Mouse (Mus musculus): ENCODE data around the gene Sytl1. TPM values are rescaled to one million over a fixed set of nuclear protein-coding genes. Genes with fewer than 3 reads are reported as not detected.

Sytl1 gene
- total RNA-seq (2014; fragmentation: Nextera tagmentation) (1.2 and 2.5 TPM in 2 replicates), total RNA-seq (2017) (0.05 and 0.35 TPM in 2 replicates), polyA plus RNA-seq (2012) (1.4 and 1.7 TPM in 2 replicates)

DNA sequence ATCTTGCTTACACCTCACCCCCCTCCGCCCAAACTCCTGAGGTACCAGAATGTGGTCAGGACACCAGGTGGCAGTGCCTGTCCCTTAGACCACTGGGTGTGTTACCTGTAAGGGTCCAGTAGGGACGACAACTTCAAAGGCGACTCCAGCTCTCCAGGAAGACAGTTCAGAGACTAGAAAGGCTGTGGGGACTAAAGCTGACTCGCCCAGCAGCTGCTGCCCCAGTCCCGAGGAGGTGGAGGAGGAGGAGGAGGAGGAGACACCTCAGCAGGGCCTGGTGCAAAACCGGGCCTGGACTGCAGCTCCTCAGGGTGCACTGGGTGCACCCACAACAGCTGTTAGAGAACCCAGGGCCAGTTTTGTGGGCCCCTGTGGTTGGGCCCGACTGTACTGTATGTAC, at the start of gene Sytl1:
Sytl1 (minus strand) TSS at position 232 of the 400 bp plus-strand sequence.
- peak within 1 kb of the TSS; percentile 29; the same call in 1 of the 2 replicates for H3K4me3 ChIP-seq (ENCODE audit: low read depth, low read length)
- H3K4me1 ChIP-seq (ENCODE audit: insufficient read depth, low read depth, low read length) = peaks cover 51% of the 10 kb centered on the region
- H3K27me3 ChIP-seq (ENCODE audit: insufficient read depth, low read length) = no peaks in the 10 kb centered on the region; the same call in 1 of the 2 replicates
- no peaks in the 10 kb centered on the region for H3K9me3 ChIP-seq (replicated peaks)
- TF ChIP-seq CTCF (IDR thresholded peaks at IDR 0.05; ENCODE audit: low read depth, low read length) (no peak), GATA2 (IDR thresholded peaks at IDR 0.05; ENCODE audit: borderline replicate concordance, low read depth, low read length) (no peak), POLR2AphosphoS5 (IDR thresholded peaks at IDR 0.05; ENCODE audit: insufficient replicate concordance, low read depth, low read length) (no peak), TAL1 (conservative IDR thresholded peaks at IDR 0.05; ENCODE audit: low read depth, low read length) (no peak), GATA1 (IDR thresholded peaks at IDR 0.05; ENCODE audit: borderline replicate concordance, low read length) (no peak)
- peaks cover 56% of the 10 kb centered on the region for H3K36me3 ChIP-seq (replicated peaks)
- DNase-seq (ENCODE audit: low spot score) = no peak
- ATAC-seq (ENCODE audit: extremely low read depth, insufficient number of reproducible peaks, low FRiP score, poor library complexity, severe bottlenecking) = no peak; the same call in 1 of the 2 replicates

DNA sequence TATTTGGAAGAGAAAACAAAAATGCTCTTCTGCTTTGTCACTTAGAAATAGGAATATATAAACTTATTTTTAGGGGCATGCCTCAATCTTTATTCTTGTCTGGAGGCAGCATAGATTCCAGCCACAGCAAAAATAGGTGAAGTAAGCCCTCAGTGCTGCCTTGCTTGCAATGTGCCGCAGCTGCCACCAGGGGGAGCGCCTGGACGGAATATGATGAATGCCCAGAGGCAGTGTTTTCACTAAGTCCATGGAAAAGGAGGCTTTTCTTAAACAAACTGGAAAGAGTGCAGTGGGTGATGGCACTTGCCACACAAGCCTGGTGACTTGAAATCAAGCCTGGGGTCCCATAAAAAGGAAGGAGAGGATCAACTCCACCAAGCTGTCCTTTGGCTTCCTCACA, 47.0 kb upstream of the Sytl1 start:
- Histone ChIP-seq H3K4me3 (ENCODE audit: low read depth, low read length) (no peak overlapping the region), H3K4me1 (ENCODE audit: insufficient read depth, low read depth, low read length) (no peaks in the 10 kb centered on the region), H3K36me3 (replicated peaks) (peaks cover 49% of the 10 kb centered on the region), H3K9me3 (replicated peaks) (no peaks in the 10 kb centered on the region), H3K27me3 (ENCODE audit: insufficient read depth, low read length) (no peaks in the 10 kb centered on the region)
- TF ChIP-seq GATA2 (IDR thresholded peaks at IDR 0.05; ENCODE audit: borderline replicate concordance, low read depth, low read length) = no peak
- TF ChIP-seq TAL1 (conservative IDR thresholded peaks at IDR 0.05; ENCODE audit: low read depth, low read length) = no peak
- no peak for TF ChIP-seq POLR2AphosphoS5 (IDR thresholded peaks at IDR 0.05; ENCODE audit: insufficient replicate concordance, low read depth, low read length)
- peak; percentile 93 for TF ChIP-seq CTCF (IDR thresholded peaks at IDR 0.05; ENCODE audit: low read depth, low read length)
- no peak for TF ChIP-seq GATA1 (IDR thresholded peaks at IDR 0.05; ENCODE audit: borderline replicate concordance, low read length)
- no peak for ATAC-seq (ENCODE audit: extremely low read depth, insufficient number of reproducible peaks, low FRiP score, poor library complexity, severe bottlenecking)
- peak; percentile 54 for DNase-seq (ENCODE audit: low spot score)

GRCm38 (mm10) chr4:133307331-133307730, 44.4 kb upstream of the Sytl1 start:
- H3K9me3 ChIP-seq (replicated peaks) = no peaks in the 10 kb centered on the region
- peak; percentile 26 for DNase-seq (ENCODE audit: low spot score)
- no peaks in the 10 kb centered on the region for H3K4me1 ChIP-seq (ENCODE audit: insufficient read depth, low read depth, low read length)
- ATAC-seq (ENCODE audit: extremely low read depth, insufficient number of reproducible peaks, low FRiP score, poor library complexity, severe bottlenecking) = no peak
- TF ChIP-seq POLR2AphosphoS5 (IDR thresholded peaks at IDR 0.05; ENCODE audit: insufficient replicate concordance, low read depth, low read length) = no peak
- TF ChIP-seq CTCF (IDR thresholded peaks at IDR 0.05; ENCODE audit: low read depth, low read length) = peak; percentile 87
- H3K27me3 ChIP-seq (ENCODE audit: insufficient read depth, low read length) = no peaks in the 10 kb centered on the region
- H3K36me3 ChIP-seq (replicated peaks) = peaks cover 54% of the 10 kb centered on the region
- H3K4me3 ChIP-seq (ENCODE audit: low read depth, low read length) = no peak overlapping the region

- ATAC-seq (ENCODE audit: extremely low read depth, insufficient number of reproducible peaks, low FRiP score, poor library complexity, severe bottlenecking) (no peak), DNase-seq (ENCODE audit: low spot score) (no peak)
- H3K4me3 ChIP-seq (ENCODE audit: low read depth, low read length) = no peak overlapping the region
- H3K4me1 ChIP-seq (ENCODE audit: insufficient read depth, low read depth, low read length) = peaks cover 4% of the 10 kb centered on the region
- TF ChIP-seq GATA2 (IDR thresholded peaks at IDR 0.05; ENCODE audit: borderline replicate concordance, low read depth, low read length) (no peak), POLR2AphosphoS5 (IDR thresholded peaks at IDR 0.05; ENCODE audit: insufficient replicate concordance, low read depth, low read length) (no peak), GATA1 (IDR thresholded peaks at IDR 0.05; ENCODE audit: borderline replicate concordance, low read length) (no peak), TAL1 (conservative IDR thresholded peaks at IDR 0.05; ENCODE audit: low read depth, low read length) (no peak), CTCF (IDR thresholded peaks at IDR 0.05; ENCODE audit: low read depth, low read length) (no peak)
- no peaks in the 10 kb centered on the region for H3K27me3 ChIP-seq (ENCODE audit: insufficient read depth, low read length)
- H3K9me3 ChIP-seq (replicated peaks) = no peaks in the 10 kb centered on the region
- H3K36me3 ChIP-seq (replicated peaks) = peaks cover 64% of the 10 kb centered on the region
Observed at GRCm38 (mm10) chr4:133305825-133306224, 42.9 kb upstream of the Sytl1 start.

DNA sequence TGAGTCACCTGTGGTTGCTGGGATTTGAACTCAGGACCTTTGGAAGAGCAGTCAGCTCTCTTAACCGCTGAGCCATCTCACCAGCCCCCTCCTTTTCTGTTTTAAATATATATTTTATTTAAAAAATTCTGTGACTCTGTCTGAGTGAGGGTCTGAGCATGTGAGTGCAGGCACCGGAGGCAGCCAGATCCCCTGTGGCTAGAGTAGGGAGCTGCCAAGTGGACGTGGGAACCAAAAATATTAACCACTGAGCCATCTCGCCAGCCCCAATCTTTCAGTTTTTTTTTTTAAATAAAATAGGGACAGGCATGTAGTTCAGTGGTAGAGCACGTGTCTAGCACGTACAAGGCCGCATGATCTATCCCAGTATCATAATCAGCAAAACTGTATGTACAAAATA, 41.9 kb upstream of the Sytl1 start:
- ATAC-seq (ENCODE audit: extremely low read depth, insufficient number of reproducible peaks, low FRiP score, poor library complexity, severe bottlenecking) = no peak
- Histone ChIP-seq H3K9me3 (replicated peaks) (no peaks in the 10 kb centered on the region), H3K4me1 (ENCODE audit: insufficient read depth, low read depth, low read length) (peaks cover 4% of the 10 kb centered on the region), H3K27me3 (ENCODE audit: insufficient read depth, low read length) (no peaks in the 10 kb centered on the region), H3K36me3 (replicated peaks) (peaks cover 74% of the 10 kb centered on the region), H3K4me3 (ENCODE audit: low read depth, low read length) (no peak overlapping the region)
- TF ChIP-seq GATA2 (IDR thresholded peaks at IDR 0.05; ENCODE audit: borderline replicate concordance, low read depth, low read length) (no peak), POLR2AphosphoS5 (IDR thresholded peaks at IDR 0.05; ENCODE audit: insufficient replicate concordance, low read depth, low read length) (no peak), TAL1 (conservative IDR thresholded peaks at IDR 0.05; ENCODE audit: low read depth, low read length) (no peak), CTCF (IDR thresholded peaks at IDR 0.05; ENCODE audit: low read depth, low read length) (no peak), GATA1 (IDR thresholded peaks at IDR 0.05; ENCODE audit: borderline replicate concordance, low read length) (no peak)
- DNase-seq (ENCODE audit: low spot score) = no peak

GRCm38 (mm10) chr4:133302668-133303067, 39.8 kb upstream of the Sytl1 start:
- Histone ChIP-seq H3K9me3 (replicated peaks) (no peaks in the 10 kb centered on the region), H3K36me3 (replicated peaks) (peaks cover 84% of the 10 kb centered on the region), H3K27me3 (ENCODE audit: insufficient read depth, low read length) (no peaks in the 10 kb centered on the region; the same call in 1 of the 2 replicates), H3K4me3 (ENCODE audit: low read depth, low read length) (no peak overlapping the region), H3K4me1 (ENCODE audit: insufficient read depth, low read depth, low read length) (peaks cover 14% of the 10 kb centered on the region)
- TF ChIP-seq GATA1 (IDR thresholded peaks at IDR 0.05; ENCODE audit: borderline replicate concordance, low read length) = no peak
- ATAC-seq (ENCODE audit: extremely low read depth, insufficient number of reproducible peaks, low FRiP score, poor library complexity, severe bottlenecking) (no peak), DNase-seq (ENCODE audit: low spot score) (no peak)

- Histone ChIP-seq H3K4me3 (ENCODE audit: low read depth, low read length) (no peak overlapping the region), H3K27me3 (ENCODE audit: insufficient read depth, low read length) (no peaks in the 10 kb centered on the region; the same call in 1 of the 2 replicates), H3K9me3 (replicated peaks) (no peaks in the 10 kb centered on the region), H3K4me1 (ENCODE audit: insufficient read depth, low read depth, low read length) (peaks cover 20% of the 10 kb centered on the region), H3K36me3 (replicated peaks) (peaks cover 87% of the 10 kb centered on the region)
- no peak for ATAC-seq (ENCODE audit: extremely low read depth, insufficient number of reproducible peaks, low FRiP score, poor library complexity, severe bottlenecking)
- DNase-seq (ENCODE audit: low spot score) = peak; percentile 27
- TF ChIP-seq POLR2AphosphoS5 (IDR thresholded peaks at IDR 0.05; ENCODE audit: insufficient replicate concordance, low read depth, low read length) (no peak), CTCF (IDR thresholded peaks at IDR 0.05; ENCODE audit: low read depth, low read length) (peak; percentile 86)
Observed at GRCm38 (mm10) chr4:133301802-133302201, 38.9 kb upstream of the Sytl1 start.
